Comparison of ENCODE assay signal across 11 mouse cellular contexts in genomic region chr5:74048846-74049495, GRCm38 (mm10). TPM values are rescaled to one million over a fixed set of nuclear protein-coding genes. Genes with fewer than 3 reads are reported as not detected.
DNase-seq lines count a peak whose midpoint lies in the region; ATAC-seq and TF ChIP-seq lines count a peak whose summit lies in the region.
"Had no signal": no experiment of that assay in that cellular context is flagged by ENCODE, and none has a peak within 500 bp of the region (broad histone marks: within the 10 kb centered on the region; RNA-seq: fewer than 3 reads in every experiment).

No protein-coding gene starts in this region.

- ATAC-seq in hindbrain, postnatal 0 days: no peak
- ATAC-seq in stomach, postnatal 0 days (ENCODE audit: low FRiP score, low TSS enrichment): no peak

- H3K27me3 ChIP-seq in hindbrain, postnatal 0 days (ENCODE audit: insufficient read depth, low read length): no peaks in the 10 kb centered on the region
- H3K27me3 ChIP-seq in hindbrain, embryonic 10.5 days (ENCODE audit: insufficient read depth, poor library complexity, severe bottlenecking): no peaks in the 10 kb centered on the region
- no peaks in the 10 kb centered on the region for H3K27me3 ChIP-seq in stomach, postnatal 0 days (ENCODE audit: control insufficient read depth, insufficient read depth, low read length)

- H3K4me3 ChIP-seq in hindbrain, postnatal 0 days (ENCODE audit: low read length): no peak overlapping the region
- no peak overlapping the region for H3K4me3 ChIP-seq in hindbrain, embryonic 10.5 days
- H3K4me3 ChIP-seq in stomach, postnatal 0 days (ENCODE audit: low read depth, low read length): no peak overlapping the region
- H3K4me3 ChIP-seq: erythroblast, embryonic 14.5 days had no signal

- H3K9me3 ChIP-seq in hindbrain, postnatal 0 days (ENCODE audit: low read length): no peaks in the 10 kb centered on the region
- no peaks in the 10 kb centered on the region for H3K9me3 ChIP-seq in hindbrain, embryonic 10.5 days
- no peaks in the 10 kb centered on the region for H3K9me3 ChIP-seq in stomach, postnatal 0 days (ENCODE audit: control insufficient read depth, low read length)

- peak overlapping the region; percentile 32; the same call in 1 of the 2 replicates for H3K27ac ChIP-seq in hindbrain, postnatal 0 days
- H3K27ac ChIP-seq in hindbrain, embryonic 10.5 days: no peak overlapping the region
- peak overlapping the region; percentile 1 for H3K27ac ChIP-seq in stomach, postnatal 0 days (replicated peaks)
- H3K27ac ChIP-seq: macrophage had no signal

- H3K4me2 ChIP-seq in hindbrain, postnatal 0 days (ENCODE audit: low read depth, low read length): no peak overlapping the region
- 0 out of 2 replicates have a peak overlapping the region, but pooled peaks have one; percentile 1 for H3K4me2 ChIP-seq in stomach, postnatal 0 days (replicated peaks; ENCODE audit: low read depth)

- H3K9ac ChIP-seq in hindbrain, postnatal 0 days (replicated peaks; ENCODE audit: low read length): no peak overlapping the region
- no peak overlapping the region for H3K9ac ChIP-seq in stomach, postnatal 0 days (ENCODE audit: low read length)

- TF ChIP-seq EP300 in stomach, postnatal 0 days (optimal IDR thresholded peaks at IDR 0.05): no peak

- H3K36me3 ChIP-seq in hindbrain, postnatal 0 days (ENCODE audit: insufficient read depth, low read length): no peaks in the 10 kb centered on the region
- peaks cover 22% of the 10 kb centered on the region; the same call in 1 of the 2 replicates for H3K36me3 ChIP-seq in hindbrain, embryonic 10.5 days
- H3K36me3 ChIP-seq in stomach, postnatal 0 days (ENCODE audit: control insufficient read depth, insufficient read depth, low read length): no peaks in the 10 kb centered on the region

- peak; percentile 62 to 67 for DNase-seq in cerebellum, adult 18-20 months
- no peak for DNase-seq in cerebellum, postnatal 4 days (ENCODE audit: low spot score in 2 of 2)
- no peak for DNase-seq in hindbrain, postnatal 0 days (ENCODE audit: low spot score)
- DNase-seq in hindbrain, embryonic 10.5 days (ENCODE audit: low spot score): no peak
- peak; percentile 24 for DNase-seq in lung, postnatal 10 days
- no peak for DNase-seq in lung, postnatal 36 days
- DNase-seq in stomach, postnatal 0 days (ENCODE audit: low spot score): no peak
- DNase-seq in yolk sac, embryonic 10.5 days (ENCODE audit: low spot score): no peak
- DNase-seq: heart, postnatal 36 days had no signal

- peaks cover 24% of the 10 kb centered on the region for H3K4me1 ChIP-seq in hindbrain, postnatal 0 days (ENCODE audit: insufficient read depth, low read length)
- H3K4me1 ChIP-seq in hindbrain, embryonic 10.5 days (replicated peaks): peaks cover 33% of the 10 kb centered on the region
- 0 out of 2 replicates have a peak, but pooled peaks cover 5% of the 10 kb centered on the region for H3K4me1 ChIP-seq in stomach, postnatal 0 days (replicated peaks; ENCODE audit: control insufficient read depth, insufficient read depth)

- no peak for TF ChIP-seq CTCF in hindbrain, postnatal 0 days (IDR thresholded peaks at IDR 0.05; ENCODE audit: low read depth)
- no peak for TF ChIP-seq CTCF in stomach, postnatal 0 days (IDR thresholded peaks at IDR 0.05; ENCODE audit: low read depth)

- 53% methylated on average over 16 of the region's 16 CpGs for WGBS in hindbrain, postnatal 0 days
- 95% methylated on average over 16 of the region's 16 CpGs for WGBS in hindbrain, embryonic 10.5 days
- 34% methylated on average over 16 of the region's 16 CpGs for WGBS in stomach, postnatal 0 days

RNA-seq across cellular contexts. Expression of gene Usp46, which starts 19.3 kb away (rescaled TPM):
- 52.7 and 65.4 TPM in 2 replicates for total RNA-seq in hindbrain, postnatal 0 days (2014; rRNA removed)
- 39.1 and 40.5 TPM in 2 replicates for polyA plus RNA-seq in hindbrain, postnatal 0 days (2015; fragmentation: Nextera tagmentation; extraction: Ambion mirVana)
- polyA plus RNA-seq in hindbrain, embryonic 10.5 days (2016; fragmentation: Nextera tagmentation; extraction: Ambion mirVana): 27.6 and 31.2 TPM in 2 replicates
- polyA plus RNA-seq in stomach, postnatal 0 days (2015; fragmentation: Nextera tagmentation; extraction: Ambion mirVana): 18.7 and 20.0 TPM in 2 replicates

Comparison
In these comparisons a context has a peak if more than half of its experiments do, and no peak if none do; other contexts are left out.
1. DNase-seq: peak in cerebellum, adult 18-20 months (2 of 2) and lung, postnatal 10 days (single experiment); none in cerebellum, postnatal 4 days (0 of 2), hindbrain, postnatal 0 days (single experiment), hindbrain, embryonic 10.5 days (single experiment), lung, postnatal 36 days (single experiment), stomach, postnatal 0 days (single experiment) and yolk sac, embryonic 10.5 days (single experiment).